Mouse (Mus musculus) colon, adult 2 months (tissue): Measurements from ENCODE around the gene Rnf2. TPM values are rescaled to one million over a fixed set of nuclear protein-coding genes. Genes with fewer than 3 reads are reported as not detected.

ENCODE experiments used
- polyA plus RNA-seq: library from polyadenylated mRNA; depleted of rRNA; stranded (reverse); fragments of >200 nt; gene quantifications from 2 replicates; pipeline ENCODE4 v1.2.3, GENCODE M21; 2012; rRNA removed

The Rnf2 gene
- 6.3 and 6.9 TPM in 2 replicates for polyA plus RNA-seq

DNA sequence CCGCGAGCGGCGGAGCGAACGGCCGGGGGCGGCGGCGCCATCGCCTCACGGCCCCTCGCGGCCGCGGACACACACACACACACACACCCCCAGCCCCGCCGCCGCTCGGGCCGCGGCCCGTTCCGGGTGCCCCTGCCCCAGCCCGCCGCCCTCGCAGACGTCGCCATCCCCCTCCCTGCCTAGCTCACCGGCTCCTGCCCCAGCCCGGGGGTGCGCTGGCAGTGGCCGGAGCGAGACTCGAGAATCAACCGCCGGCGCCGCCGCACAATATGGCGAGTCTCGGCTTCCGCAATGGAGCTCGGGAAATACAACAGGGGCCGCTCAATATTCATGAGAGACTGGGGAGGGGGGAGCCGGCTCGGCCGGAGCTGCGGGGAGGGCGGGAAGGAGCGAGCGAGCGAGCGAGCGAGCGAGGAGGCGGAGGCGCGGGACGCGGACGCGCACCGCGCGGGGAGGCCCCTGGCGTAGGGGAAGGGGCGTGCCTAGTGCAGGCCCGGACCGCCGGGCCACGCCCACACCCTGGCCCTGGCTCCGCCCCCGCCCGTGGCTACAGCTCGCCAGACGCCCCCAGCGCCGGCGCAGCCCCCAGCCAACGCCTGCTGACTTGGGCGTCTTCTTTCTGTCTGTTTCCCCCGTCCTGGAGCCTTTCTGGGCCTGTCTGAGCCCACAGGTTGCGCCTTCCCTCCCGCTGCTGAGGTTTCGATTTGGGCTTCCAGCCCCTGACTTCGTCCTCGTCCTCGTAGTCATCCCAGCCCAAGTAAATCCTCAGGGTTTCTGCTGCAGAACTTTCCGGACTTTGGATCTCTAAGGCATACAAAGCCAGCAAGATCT lies at the start of gene Rnf2:
Rnf2 (minus strand) TSS at position 425 of the 831 bp plus-strand sequence.

GRCm38 (mm10) chr1:151428263-151429221 lies 72.2 kb downstream of the Rnf2 start, which contains the start of the genes Swt1 and Trmt1l:
Gene Swt1, minus strand, starts transcription at chr1:151428455.
Gene Trmt1l, plus strand, starts transcription at chr1:151428542.

Other genes starting within 250 kb of the Rnf2 start
- 60.4 and 78.5 TPM in 2 replicates for gene Ivns1abp, start 156.5 kb downstream of the Rnf2 start, polyA plus RNA-seq
- gene Swt1, start 72.5 kb downstream of the Rnf2 start, polyA plus RNA-seq, result 2.6 and 4.2 TPM in 2 replicates
- 13.3 and 14.3 TPM in 2 replicates for gene Trmt1l, start 72.4 kb downstream of the Rnf2 start, polyA plus RNA-seq
- 17.7 and 23.8 TPM in 2 replicates for gene Fam129a, start 70.2 kb upstream of the Rnf2 start, polyA plus RNA-seq